Mouse (Mus musculus) lung, postnatal 0 days (tissue): ENCODE measurements around the gene Mbip.

Experiments used
- CTCF ChIP-seq: IDR thresholded peaks from 2 replicates; pipeline ENCODE4 v1.5.1; 2016; ENCODE audit warnings: antibody characterized with exemption, mild to moderate bottlenecking
- EP300 ChIP-seq: IDR thresholded peaks from 2 replicates; pipeline ENCODE4 v1.6.1; 2016; ENCODE audit warnings: antibody characterized with exemption, mild to moderate bottlenecking, control low read depth

- peak; percentile 99 for TF ChIP-seq EP300
- TF ChIP-seq CTCF: no peak
Measured at GRCm38 (mm10) chr12:56288548-56288947, 57.1 kb downstream of the Mbip start.
